Mouse (Mus musculus): ENCODE measurements around the gene Cdh11.
"Not testable (repeated sequence)": the region's sequence is repeated elsewhere in the genome, so short reads cannot be mapped to it uniquely, and the experiment has no call there.

The Cdh11 gene

DNA sequence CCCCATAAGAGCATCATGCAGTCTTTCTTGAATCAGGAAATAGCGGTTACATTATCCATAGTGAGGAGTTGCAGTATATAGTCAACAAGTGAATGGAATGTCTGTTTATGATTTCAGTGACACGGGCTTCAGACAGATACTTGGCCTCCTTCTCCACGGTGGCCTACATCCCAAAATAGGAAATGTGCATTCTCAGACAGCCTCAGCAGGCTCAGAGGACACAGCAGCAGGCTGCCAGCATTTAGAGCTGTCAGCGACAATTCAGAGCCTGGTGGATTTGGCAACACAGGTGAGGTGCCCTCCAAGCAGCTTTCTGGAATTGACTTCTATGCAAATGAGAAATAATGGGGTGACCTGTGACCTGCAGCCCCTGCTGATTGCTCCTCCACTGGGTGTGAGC lies 69.5 kb downstream of the Cdh11 start:
- DNase-seq (ENCODE audit: low read depth, low spot score): no peak

DNA sequence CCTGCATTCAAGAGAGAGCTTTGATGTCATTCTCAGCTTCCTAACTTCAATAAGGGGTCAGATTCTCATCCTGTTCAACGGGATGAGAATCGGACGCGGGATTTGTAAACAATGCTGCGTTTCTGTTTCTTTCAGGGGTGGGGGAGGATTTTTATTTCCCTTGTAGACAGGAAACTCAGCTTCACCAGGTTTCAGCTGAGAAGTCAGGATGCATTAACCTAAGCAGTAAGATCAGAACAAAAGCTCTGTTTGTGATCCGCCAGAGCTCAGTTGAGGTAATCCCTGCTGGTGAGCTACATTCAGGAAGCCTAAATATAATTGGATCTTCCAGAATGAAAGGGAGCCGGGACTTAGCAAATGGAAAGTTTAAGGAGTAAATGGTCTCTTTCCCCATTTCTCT lies 78.1 kb downstream of the Cdh11 start:
- DNase-seq (ENCODE audit: low read depth, low spot score): no peak

DNA sequence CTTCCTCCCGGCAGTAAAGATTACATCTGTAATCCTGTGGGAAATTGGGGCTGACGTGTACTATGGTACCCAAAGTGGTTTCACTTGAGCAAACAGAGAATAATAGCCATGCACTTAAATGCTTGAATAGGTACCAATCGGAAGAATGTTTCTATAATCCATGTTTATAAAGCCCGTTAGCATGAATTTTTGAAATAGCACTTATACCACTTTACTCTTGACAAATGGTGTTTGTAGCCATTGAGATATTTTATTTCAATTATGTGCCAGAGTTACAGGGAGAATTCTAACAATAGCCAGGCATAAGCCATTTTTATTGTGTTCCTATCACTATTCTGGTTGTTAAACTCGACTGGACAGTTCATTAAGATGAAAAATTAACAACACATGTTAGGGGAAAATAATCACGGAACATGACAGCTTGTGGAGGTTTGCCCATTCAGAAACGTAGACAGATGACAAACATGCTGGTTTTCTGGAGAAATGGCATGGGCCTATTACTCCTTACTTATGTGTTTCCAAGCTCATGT lies 80.0 kb downstream of the Cdh11 start:
- no peak for DNase-seq (ENCODE audit: low read depth, low spot score)

DNA sequence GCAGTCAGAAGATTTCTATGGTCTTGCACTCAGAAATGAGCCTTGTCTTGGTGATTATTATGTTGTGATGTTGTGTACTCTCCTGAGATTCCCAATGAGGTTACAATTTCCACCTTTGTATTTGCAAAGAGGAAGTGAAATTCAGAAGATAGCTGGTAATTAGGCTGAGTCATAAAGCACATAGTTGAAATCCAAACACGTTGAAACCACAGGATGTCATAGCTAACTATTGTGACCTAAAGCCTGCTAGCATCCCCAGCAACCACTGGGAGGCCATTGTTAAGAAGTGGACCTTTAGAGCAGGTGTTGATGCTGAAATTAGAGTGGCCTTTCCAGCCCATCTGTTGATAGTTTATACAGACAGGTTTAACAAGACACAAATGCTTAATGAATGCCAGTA lies 85.2 kb downstream of the Cdh11 start:
- no peak for DNase-seq (ENCODE audit: low read depth, low spot score)

DNA sequence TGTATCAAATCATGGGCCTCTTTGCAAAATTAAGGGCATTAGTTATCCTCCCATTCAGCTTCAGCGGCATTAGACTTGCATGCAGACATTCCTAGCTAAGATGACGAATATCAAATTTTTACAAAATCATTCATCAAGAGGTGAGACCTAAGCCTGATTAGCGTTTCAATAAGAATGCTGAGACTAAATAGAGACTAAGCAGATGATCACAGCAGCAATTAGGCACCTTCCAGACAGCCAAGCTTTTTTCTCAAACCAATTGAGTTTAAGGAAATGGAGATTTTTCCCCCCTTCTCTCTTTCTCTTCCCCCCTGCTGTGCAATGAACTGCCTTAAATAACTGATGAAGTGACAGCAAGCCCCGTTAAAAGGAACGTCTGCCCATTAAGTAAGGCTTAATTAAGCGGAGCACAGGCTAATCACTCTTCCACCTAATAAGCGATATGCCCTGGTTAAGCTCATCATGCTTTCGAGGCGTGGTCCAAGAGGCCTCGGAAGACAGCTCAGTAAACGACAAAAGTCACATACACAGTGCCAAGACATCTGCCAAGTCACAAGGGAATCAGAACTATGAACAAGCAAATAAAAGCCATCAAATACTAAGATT lies 87.1 kb downstream of the Cdh11 start:
- no peak for DNase-seq (ENCODE audit: low read depth, low spot score)

DNA sequence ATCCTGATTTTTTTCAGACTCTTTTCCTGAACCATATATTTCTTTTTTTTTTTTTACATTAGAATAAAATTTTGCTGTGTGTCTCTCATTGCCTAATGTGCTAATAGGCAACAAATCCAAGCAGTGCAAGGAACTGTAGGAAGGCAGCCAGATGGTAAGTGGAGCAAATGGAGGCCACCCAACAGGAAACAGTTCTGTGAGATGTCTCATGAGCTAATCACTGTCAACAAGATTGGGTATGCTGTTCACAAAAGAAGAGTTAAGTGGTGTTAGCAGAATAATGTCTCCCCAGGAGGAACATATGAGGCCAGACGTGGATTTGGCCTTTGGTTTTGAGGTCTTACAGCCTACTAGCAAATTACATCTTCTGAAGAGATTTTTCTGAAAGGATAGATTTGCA lies 92.0 kb downstream of the Cdh11 start:
- DNase-seq (ENCODE audit: low read depth, low spot score): no peak

DNA sequence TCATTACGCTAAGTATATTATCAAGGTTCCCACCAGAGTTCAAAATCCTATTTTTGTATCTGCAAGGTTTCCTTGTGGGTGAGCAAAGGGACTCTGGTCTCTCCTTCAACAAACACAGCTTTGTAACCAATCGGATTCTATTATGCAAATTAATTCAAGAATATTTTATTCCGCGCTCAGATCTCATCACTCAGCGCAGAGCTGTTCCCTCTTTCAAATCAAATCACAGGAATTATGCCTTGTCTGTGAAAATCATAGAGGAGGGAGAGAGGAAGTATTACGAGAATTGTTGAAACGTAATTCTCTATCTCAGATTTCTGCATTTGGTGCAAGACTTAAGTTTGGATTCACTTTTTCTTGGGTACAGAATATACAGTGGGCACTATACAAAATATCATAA lies 100.0 kb downstream of the Cdh11 start:
- not testable (repeated sequence) for DNase-seq (ENCODE audit: low read depth, low spot score)

DNA sequence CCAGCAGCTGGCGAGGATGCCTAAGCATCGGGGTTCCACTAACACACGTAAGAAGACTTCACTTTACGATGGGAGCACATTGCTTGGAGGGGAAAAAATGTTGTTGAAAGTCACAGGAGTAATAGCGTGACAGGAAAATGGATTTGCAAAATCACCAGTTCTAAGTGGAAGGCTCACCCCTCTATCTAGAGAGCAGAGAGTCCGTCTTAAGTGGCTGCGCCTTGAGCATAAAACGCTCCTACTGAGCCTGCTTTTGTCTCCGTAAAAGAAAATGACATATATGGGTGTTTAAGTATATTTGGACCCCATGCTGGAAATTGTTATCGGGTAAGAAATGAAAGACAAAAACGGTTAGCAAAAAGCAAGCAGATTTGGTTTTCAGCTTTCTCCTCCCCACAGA lies 100.4 kb downstream of the Cdh11 start:
- no peak for DNase-seq (ENCODE audit: low read depth, low spot score)

DNA sequence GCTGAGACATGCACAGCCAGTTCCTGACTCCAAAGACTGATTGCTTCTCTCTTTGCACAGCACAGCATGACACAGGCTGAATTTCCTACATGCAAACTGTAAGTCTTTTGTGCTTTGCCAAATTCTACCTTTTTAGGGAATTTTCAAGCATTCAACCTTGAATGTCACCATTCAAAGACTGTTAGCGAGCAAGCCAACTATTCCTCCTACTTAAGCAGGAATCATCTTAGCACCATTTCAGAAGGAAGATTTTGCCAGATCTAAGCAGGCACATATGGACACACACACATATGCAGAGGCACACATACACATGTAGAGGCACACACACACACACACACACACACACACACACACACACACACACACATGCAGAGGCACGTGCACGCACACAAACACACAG lies 108.3 kb downstream of the Cdh11 start:
- DNase-seq (ENCODE audit: low read depth, low spot score): no peak

DNA sequence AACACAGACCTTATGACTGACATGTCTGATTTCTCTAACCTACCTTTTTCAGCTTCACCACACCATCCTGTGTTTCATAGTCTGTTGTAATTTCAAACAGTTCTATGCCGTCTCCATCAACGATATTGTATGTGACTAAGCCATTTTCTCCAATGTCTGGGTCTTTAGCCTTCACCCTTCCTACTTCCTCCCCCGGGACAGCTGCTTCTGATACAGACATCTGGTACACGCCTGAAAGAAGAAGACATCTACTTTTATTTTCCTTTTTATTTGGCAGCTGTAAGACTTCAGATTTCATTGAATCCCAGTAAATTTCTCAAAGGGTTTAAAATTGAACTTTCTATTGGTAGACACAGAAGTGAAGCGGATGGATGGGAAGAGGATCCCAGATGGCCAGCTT lies 120.9 kb downstream of the Cdh11 start:
- not testable (repeated sequence) for DNase-seq (ENCODE audit: low read depth, low spot score)

DNA sequence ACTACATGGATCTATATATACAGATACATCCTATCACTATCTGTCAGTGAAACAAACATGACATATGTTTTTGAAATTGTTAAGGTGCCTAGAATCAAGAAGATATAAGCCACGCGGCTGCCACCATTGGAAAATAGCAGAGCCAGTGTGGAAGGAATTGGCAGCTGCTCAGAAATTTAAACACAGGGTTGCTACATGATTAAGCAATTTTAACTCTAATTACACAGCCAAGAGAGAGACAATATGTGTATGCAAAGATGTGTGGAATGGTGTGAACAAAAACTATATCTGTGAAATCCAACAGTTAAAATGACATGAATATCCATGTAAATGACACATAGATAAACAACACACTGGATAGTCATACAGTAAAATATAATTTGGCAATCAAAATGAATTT lies 128.9 kb downstream of the Cdh11 start:
- DNase-seq (ENCODE audit: low read depth, low spot score): no peak

DNA sequence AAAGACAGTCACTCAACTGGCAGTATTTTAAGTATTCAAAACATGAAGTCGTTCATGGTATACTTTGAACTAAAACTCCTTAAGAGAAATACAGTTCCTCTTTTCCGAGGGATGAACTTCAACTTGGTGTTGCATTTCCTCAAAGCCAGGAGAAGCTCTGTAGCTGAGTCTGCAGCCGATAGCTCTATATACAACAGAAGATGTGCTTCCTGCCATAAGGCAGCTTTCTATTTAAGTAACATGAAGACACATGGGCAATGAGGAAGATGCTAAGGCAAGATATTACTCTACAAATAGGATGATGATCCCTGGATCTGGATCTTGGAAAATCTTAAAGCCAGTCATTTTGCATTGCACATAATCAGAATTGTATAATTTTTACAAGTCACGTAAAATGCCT lies 133.5 kb downstream of the Cdh11 start:
- DNase-seq (ENCODE audit: low read depth, low spot score): no peak

DNA sequence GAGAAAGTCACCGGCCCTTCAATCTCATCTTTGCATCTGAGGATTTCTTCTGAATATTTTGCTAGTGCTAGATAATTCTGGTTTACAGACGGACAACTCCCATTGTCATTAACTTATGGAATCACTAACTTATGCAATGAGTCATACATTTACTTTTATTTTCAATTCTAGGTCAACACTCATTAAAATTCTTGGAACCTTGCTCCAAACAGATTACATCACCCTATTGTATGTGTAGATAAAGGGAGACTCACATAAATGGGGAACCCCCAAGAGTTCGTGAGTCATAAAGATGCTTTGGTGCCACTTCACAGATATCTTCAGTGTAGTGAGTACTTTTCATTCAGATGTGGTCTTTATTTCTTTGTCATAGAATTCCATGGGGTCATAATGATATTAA lies 158.3 kb downstream of the Cdh11 start:
- DNase-seq (ENCODE audit: low read depth, low spot score): no peak

DNA sequence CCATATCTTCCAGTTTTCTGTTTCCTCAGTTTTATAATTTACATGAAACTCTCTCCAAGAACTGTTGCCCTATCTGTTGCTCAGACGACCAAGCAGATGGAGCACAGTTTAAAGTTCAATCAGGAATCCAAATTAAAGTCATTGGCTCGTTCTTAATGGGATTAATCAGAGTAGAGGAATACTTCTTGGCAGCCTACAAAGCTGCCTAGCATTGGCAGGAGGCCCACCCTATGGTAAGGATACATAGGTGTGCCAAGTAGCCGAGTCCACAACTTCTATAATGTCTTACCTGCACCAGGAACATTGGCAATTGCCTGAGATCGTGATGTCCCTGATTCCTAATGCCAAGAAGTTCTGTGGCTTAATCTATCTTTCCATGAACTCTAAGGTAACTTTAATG lies 173.3 kb downstream of the Cdh11 start:
- DNase-seq (ENCODE audit: low read depth, low spot score): no peak

DNA sequence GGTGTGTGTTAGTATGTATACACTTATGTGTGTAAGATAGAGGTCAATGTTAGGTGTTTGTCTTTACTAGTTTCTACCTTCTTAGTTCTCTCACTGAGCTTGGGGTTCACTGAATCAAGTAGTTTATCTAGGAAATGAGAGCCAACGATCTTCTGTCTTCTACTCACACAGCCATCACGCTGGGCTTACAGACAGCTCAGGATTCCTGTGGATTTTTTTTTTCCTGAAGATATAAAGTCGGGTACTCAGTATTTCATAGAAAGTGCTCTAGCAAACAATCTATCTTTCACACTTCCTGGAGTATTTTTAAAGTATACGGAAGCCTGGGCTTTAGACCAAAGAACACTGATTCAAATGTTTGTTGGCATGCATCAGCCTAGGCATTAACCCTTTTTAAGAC lies 184.1 kb downstream of the Cdh11 start:
- DNase-seq (ENCODE audit: low read depth, low spot score): no peak

DNA sequence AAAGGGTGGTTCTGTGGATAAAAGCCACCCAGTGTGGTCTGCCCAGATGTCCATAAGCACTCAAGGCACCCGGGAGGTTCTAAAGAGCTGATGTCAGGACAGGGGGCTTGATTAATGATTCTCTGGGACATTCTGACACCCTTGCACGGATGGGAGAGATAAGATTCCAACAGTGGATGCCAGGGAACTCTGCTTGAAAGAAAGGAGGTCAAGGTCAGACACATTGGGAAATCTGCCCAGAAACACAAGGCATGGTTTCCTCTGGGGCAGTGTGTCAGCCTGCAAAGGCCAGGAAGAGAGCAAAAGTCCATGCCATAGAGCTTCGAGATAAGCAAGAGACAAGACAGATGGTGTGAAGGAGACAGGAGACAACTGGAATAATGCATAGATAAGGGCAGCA lies 188.9 kb downstream of the Cdh11 start:
- no peak for DNase-seq (ENCODE audit: low read depth, low spot score)

DNA sequence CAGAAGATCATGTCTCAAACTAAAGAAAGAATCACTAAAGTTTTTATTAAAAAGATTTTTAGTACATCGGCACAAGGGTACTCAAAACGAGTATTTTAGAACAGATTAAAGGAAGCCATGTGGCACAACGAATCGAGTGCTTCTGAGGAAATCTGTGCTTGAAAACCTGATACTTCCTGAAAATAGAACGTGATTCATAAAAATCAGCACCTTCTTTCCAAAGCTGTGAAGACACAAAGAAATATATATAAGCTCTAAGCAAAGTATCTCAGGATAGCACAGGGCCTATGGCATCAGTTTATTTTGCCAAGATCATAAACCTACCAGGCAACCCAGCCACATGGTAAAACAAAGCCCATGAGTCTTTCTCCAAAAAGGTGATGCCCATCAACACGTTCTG lies 191.5 kb downstream of the Cdh11 start:
- DNase-seq (ENCODE audit: low read depth, low spot score): no peak
